Mouse (Mus musculus) right cerebral cortex, adult 2 months (tissue): ENCODE measurements at regions not wholly inside any gene's neighbourhood (a gene's known extent, or its start where the extent isn't known, plus 50 kb on each side); places are given as distances from the start of the nearest gene placed in this dataset.

ENCODE experiments used
- DNase-seq, 2 experiments: peaks; one replicate each; pipeline ENCODE4 v3.0.0; 2021 to 2022; ENCODE audit warnings: low spot score in 2 of 2

DNA sequence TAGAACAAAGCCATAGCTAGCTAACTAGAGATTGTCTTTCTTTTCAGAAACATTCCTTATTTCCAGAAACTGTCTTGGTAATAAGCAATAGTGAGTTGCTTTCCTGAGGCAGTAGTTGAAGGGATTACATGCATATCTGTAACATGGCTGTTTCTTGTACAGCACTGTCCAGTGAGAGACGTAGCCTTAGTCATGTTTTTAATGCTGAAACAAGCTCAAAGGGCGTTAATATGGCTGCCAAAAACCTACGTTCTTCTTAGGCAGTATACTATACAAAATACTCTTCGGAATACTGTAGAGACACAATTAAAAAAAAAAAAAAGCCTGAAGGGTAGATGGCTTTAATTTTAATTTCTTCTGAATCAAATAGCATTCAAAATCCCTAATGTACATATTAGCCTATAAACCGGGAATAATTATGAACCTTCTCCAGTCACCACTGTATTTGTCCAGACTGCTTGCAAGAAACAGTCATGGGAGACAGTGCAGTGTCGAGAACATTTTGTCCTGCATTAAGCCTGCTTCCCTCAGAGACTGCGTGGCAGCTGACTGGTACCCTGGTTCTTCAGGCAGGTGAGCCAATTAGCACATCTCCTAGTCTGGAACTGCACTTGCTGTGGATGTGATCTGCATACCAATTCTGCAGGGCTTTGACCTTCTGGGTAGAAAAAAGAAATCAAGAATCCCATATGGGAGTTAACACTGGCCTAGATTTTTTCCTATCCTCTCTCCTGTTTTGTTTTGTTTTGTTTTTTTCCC, 854.7 kb upstream of the Stxbp6 start:
- DNase-seq = no peak
